Mouse (Mus musculus) left cerebral cortex, postnatal 14 days (tissue): ENCODE results near the gene Tpbpb. TPM values are rescaled to one million over a fixed set of nuclear protein-coding genes. Genes with fewer than 3 reads are reported as not detected.
"Not testable (repeated sequence)": the region's sequence is repeated elsewhere in the genome, so short reads cannot be mapped to it uniquely, and the experiment has no call there.

Source experiments
- DNase-seq, 2 experiments: peaks; one replicate each; pipeline ENCODE4 v3.0.0; 2021 to 2022; ENCODE audit warnings: low spot score in 2 of 2, mixed read lengths in 1 of 2
- intact Hi-C: fragments of 180-260 bp; cut with DNase I; formaldehyde crosslinking; loops from one replicate; pipeline ENCODE4 v1.15.1; 2025
- long read RNA-seq, 2 experiments: library from polyadenylated mRNA; stranded (forward); transcript quantifications; one replicate each; pipeline ENCODE4 v2.0.0; 2021
- total RNA-seq, 2 experiments: library from RNA; stranded (reverse); gene quantifications; 2 replicates each; pipeline ENCODE4 v1.2.3; 2021

The Tpbpb gene
- total RNA-seq: not detected
- long read RNA-seq, experiment 1: 0 reads
- long read RNA-seq, experiment 2: 0 reads

DNA sequence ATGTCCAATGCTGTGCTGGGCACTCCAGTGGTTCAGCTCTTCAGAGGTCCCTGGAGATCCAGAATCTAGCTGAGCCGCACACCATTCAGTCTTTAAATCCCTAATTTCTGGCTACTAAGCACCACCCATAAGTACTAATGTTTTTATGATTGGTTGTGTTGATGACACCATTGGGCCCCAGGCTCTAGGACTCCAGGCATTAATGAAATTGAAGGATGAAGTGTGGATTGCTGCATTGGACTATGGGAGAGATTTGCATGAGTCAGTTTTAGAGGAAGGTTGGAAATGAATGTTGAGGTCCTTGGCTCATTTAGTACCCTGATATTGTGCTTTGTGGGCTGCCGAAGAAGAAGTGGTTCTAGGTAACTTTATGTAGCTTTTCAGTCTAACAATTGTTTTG lies at the start of gene Tpbpb:
TSS of gene Tpbpb (minus strand) at position 101 of the 400 bp plus-strand sequence.
- intact Hi-C loops, DNase-seq: not testable (repeated sequence)

DNA sequence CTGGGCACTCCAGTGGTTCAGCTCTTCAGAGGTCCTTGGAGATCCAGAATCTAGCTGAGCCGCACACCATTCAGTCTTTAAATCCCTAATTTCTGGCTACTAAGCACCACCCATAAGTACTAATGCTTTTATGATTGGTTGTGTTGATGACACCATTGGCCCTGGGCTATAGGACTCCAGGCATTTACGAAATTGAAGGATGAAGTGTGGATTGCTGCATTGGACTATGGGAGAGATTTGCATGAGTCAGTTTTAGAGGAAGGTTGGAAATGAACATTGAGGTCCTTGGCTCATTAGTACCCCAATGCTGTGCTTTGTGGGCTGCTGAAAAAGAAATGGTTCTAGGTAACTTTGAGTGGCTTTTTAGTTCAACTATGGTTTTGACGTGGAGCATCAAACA lies 37.2 kb upstream of the Tpbpb start, which contains the start of gene Tpbpa:
TSS of gene Tpbpa (minus strand) at position 101 of the 400 bp plus-strand sequence.
- DNase-seq, intact Hi-C loops: not testable (repeated sequence)

DNA sequence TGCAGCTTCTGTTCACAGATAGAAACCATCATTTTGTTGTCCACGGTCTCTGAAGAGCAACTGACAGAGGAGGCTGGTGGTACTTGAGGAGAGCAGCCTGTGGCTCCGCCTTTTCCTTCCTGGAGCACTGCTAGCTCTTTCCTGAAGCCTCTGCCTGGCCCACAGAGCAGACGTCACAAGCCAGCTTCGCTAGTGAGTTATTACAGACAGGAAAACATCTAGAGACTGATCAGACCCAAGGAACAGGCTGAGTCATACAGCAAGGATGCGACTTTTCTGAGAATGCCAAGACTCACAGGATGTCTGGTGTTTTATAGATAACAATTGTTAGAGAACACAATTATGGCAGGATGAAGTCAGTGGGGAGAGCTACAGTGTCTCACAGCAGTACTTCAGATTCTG lies 31.8 kb upstream of the Tpbpb start, which contains the start of the genes Gm49391 and Ctla2a:
TSS of gene Gm49391 (minus strand) at position 72 of the 402 bp plus-strand sequence.
TSS of gene Ctla2a (minus strand) at position 126 of the 402 bp plus-strand sequence.
- DNase-seq: no peak
- intact Hi-C loops: no loop called here

DNA sequence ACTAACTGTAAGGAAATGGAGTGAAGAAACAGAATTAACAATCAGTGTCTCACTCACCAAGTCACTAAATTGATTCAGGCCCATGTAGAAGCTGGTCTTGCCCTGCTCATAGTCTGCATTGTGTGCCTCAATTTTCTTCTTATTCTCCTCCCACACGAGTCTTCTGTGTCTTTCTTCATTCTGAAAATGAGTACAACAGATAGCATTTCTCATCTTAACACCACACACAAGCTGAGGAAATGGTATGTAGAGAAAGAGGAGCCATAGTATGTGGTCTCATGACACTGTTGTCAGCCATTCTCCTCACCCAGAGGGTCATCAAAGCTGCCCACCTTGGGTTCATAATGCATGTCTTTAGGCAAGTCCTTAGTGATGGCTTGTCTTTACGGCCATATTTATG lies 30.8 kb upstream of the Tpbpb start, which contains the start of gene Gm49393:
TSS of gene Gm49393 (minus strand) at position 101 of the 400 bp plus-strand sequence.
- intact Hi-C loops: not testable (repeated sequence)

DNA sequence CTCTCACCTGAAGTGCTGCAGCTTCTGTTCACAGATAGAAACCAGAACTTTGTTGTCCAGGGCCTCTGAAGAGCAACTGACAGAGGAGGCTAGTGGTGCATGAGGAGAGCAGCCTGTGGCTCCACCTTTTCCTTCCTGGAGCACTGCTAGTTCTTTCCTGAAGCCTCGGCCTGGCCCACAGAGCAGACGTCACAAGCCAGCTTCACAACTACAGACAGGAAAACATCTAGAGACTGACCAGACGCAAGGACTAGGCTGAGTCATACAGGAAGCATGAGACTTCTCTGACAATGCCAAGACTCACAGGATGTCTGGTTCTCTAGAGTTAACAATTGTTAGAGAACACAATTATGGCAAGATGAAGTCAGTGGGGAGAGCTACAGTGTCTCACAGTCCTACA lies 7.4 kb downstream of the Tpbpb start, which contains the start of gene Ctla2b:
TSS of gene Ctla2b (minus strand) at position 120 of the 400 bp plus-strand sequence.
- DNase-seq: peak; percentile 2 to 6
- intact Hi-C loops: no loop called here

More for the DNA sequence above, 30.8 kb upstream of the Tpbpb start, which contains the start of gene Gm49393:
- not testable (repeated sequence) for DNase-seq

DNA sequence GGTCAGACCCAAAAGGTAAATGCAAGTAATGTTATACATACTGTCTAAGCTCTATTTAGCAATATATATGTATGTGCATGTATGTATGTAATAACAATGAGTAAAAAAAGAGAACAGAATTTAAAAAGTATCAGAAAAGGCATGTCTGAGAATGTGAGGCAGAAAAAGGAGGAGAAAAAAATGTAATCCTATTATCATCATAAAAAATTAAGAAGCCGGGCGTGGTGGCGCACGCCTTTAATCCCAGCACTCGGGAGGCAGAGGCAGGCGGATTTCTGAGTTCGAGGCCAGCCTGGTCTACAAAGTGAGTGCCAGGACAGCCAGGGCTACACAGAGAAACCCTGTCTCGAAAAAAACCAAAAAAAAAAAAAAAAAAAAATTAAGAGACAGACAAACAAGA lies 7.9 kb downstream of the Tpbpb start, which contains the start of gene Gm49392:
TSS of gene Gm49392 (minus strand) at position 101 of the 400 bp plus-strand sequence.
- DNase-seq, intact Hi-C loops: not testable (repeated sequence)

DNA sequence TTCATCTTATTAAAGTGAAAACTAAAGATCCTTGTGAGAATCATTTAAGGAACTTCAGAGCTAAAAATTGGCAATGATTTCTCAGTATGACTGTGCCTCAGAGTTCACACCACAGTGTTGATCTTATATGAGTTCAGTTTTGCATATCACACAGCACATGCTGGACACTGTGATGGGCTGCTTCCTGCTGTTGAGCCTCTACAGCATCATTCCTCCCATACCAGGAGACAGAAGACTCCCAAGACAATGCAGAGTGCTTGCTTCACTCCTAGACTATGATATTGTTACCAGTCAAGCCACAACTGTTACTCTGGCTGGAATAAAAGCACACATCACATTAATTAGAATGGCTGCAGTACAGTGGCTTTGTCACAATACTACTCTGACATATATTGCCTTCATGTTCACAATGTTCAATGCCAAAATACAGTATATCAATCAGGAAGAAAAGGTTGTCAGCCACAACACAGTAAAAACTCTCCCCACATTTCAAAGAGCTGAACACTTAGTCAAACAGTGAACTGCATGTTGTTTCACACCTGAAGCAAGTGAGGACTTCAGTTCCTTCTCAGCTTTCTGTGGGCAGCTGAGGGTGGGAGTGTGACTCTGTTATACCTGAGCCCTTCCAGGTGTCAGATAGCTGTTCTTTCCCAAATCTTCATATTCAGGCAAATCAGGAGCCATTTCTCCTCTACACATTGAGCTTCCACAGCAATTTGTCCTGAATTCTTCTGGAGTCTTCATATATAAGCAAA lies 9.1 kb downstream of the Tpbpb start:
- intact Hi-C loops: no loop called here
- no peak for DNase-seq

DNA sequence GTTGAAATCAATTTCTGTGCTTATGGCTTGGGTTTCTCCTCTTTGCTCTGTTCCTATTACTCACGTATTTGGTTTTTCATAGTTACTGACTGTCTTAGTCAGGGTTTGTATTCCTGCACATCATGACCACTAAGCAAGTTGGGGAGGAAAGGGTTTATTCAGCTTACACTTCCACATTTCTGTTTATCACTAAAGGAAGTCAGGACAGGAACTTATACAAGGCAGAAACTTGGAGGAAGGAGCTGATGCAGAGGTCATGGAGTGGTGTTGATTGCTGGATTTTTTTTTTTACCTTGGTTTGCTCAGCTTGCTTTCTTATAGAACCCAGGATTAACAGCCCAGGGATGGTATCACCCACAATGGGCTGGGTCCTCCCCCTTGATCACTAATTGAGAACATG lies 12.4 kb downstream of the Tpbpb start:
- no peak for DNase-seq
- intact Hi-C loops: no loop called here

DNA sequence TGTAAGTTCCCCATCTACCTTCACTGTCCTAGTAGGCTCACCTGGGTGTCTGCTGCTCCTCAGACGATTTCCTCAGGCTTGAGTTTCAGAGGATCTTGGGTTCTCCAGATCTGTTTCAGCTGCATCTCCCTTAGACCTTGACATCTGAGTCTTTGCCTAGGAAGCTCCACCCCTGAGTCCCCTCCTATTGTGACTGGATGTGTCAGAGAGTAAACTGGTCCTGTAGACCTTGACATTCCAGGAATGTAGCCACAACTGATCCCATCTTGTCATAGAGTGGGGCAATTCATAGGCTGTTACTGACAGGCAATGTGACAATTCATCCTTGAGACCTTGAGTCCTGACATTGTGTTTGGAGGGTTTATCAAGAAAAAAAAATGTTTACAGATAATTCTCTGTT lies 40.4 kb downstream of the Tpbpb start, which contains the start of gene 4930486L24Rik:
TSS of gene 4930486L24Rik (minus strand) at position 195 of the 400 bp plus-strand sequence.
- intact Hi-C loops: no loop called here
- no peak for DNase-seq

Other genes with a start within 250 kb of the Tpbpb start
- not detected for gene BC051665, start 118.5 kb downstream of the Tpbpb start, total RNA-seq
- not detected for gene Ctsll3, start 102.0 kb downstream of the Tpbpb start, total RNA-seq
- under 1 TPM in 1 of 2 experiments, not detected in 1; 0.32 TPM for gene 4930486L24Rik, start 40.4 kb downstream of the Tpbpb start, total RNA-seq
- gene Gm49392, start 8.0 kb downstream of the Tpbpb start, total RNA-seq: not detected
- gene Ctla2b, start 7.4 kb downstream of the Tpbpb start, total RNA-seq: 1 to 10 TPM; 2.9 to 3.7 TPM
- gene Gm49393, start 30.7 kb upstream of the Tpbpb start, total RNA-seq: not detected
- gene Gm49391, start 31.7 kb upstream of the Tpbpb start, total RNA-seq: under 1 TPM in 1 of 2 experiments, not detected in 1; 0.38 TPM
- 10 to 100 TPM; 23.9 to 32.4 TPM for gene Ctla2a, start 31.7 kb upstream of the Tpbpb start, total RNA-seq
- not detected for gene Tpbpa, start 37.1 kb upstream of the Tpbpb start, total RNA-seq
- gene Ctsj, start 101.1 kb upstream of the Tpbpb start, total RNA-seq: not detected
- gene Ctsq, start 135.8 kb upstream of the Tpbpb start, total RNA-seq: not detected